8 mouse cellular contexts compared by ENCODE assay signal in the genomic region with DNA sequence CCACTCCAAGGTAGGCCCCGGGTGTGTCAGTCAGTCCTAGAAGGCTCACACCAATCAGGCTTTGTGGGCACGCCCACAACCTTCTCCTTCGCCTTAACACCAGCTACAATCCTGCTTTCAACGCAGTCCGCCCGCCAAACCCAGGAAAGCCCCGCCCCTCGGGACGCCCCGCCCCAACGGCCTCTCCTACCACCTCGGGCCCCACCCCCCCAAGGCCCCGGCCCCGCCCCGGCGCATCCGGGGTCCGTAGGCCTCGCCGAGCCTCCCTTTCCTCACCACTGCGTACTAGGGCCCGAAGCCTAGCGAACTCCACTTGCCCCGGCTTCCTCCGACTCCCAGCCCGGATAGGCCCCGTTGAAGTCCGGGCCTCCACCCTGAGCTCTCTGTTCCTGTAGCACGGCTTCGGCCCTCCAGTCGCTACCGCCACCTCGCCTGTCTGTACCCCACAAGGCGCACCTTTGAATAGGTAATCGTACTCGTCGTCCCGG. TPM values are rescaled to one million over a fixed set of nuclear protein-coding genes. Genes with fewer than 3 reads are reported as not detected.
DNase-seq lines count a peak whose midpoint lies in the region; ATAC-seq and TF ChIP-seq lines count a peak whose summit lies in the region.

No protein-coding gene starts in this region.

- H3K27ac ChIP-seq in heart, embryonic 11.5 days (ENCODE audit: low read depth, low read length), result peak overlapping the region; percentile 100
- peak overlapping the region; percentile 100 for H3K27ac ChIP-seq in kidney, embryonic 16.5 days (ENCODE audit: low read length)

- peak overlapping the region; percentile 85 for H3K4me2 ChIP-seq in heart, embryonic 11.5 days
- peak overlapping the region; percentile 90 for H3K4me2 ChIP-seq in kidney, embryonic 16.5 days (replicated peaks; ENCODE audit: low read depth, low read length)

- under 1% methylated on average over 35 of the region's 38 CpGs for WGBS in heart, embryonic 11.5 days (ENCODE audit: insufficient replicate concordance)
- WGBS in kidney, embryonic 16.5 days, result under 1% methylated on average over 24 of the region's 38 CpGs

- H3K27me3 ChIP-seq in C2C12 (ENCODE audit: control insufficient read depth, insufficient read depth, insufficient read length), result no peaks in the 10 kb centered on the region
- no peaks in the 10 kb centered on the region for H3K27me3 ChIP-seq in heart, embryonic 11.5 days (ENCODE audit: control insufficient read depth, insufficient read depth, low read length)
- H3K27me3 ChIP-seq in kidney, embryonic 16.5 days (ENCODE audit: insufficient read depth, low read length), result no peaks in the 10 kb centered on the region

- peak; percentile 88 for DNase-seq in brain, adult 2 months (ENCODE audit: low read depth, low spot score)
- peak; percentile 100 for DNase-seq in liver
- DNase-seq in monocyte, adult 2 months (ENCODE audit: low read depth in 1 of 2, low spot score in 2 of 2), result peak; percentile 81 to 85
- peak; percentile 96 to 98 for DNase-seq in spleen, postnatal 14 days (ENCODE audit: low spot score in 2 of 2)

- no peaks in the 10 kb centered on the region for H3K9me3 ChIP-seq in heart, embryonic 11.5 days (replicated peaks; ENCODE audit: control insufficient read depth, low read length)
- no peaks in the 10 kb centered on the region for H3K9me3 ChIP-seq in kidney, embryonic 16.5 days (ENCODE audit: low read length)

- ATAC-seq in erythroblast, adult 5-6 weeks (replicated peaks; ENCODE audit: low FRiP score, poor library complexity, severe bottlenecking), result peak; percentile 73
- ATAC-seq in heart, embryonic 11.5 days (replicated peaks; ENCODE audit: insufficient number of reproducible peaks, low FRiP score, low TSS enrichment), result peak; percentile 87
- peak; percentile 91 for ATAC-seq in kidney, embryonic 16.5 days (ENCODE audit: low FRiP score, low TSS enrichment)

- H3K79me3 ChIP-seq in C2C12 (ENCODE audit: low read depth), result peaks cover 42% of the 10 kb centered on the region

- peaks cover 49% of the 10 kb centered on the region for H3K79me2 ChIP-seq in C2C12 (ENCODE audit: control insufficient read depth, insufficient read depth)

- no peak for TF ChIP-seq CTCF in C2C12 (IDR thresholded peaks at IDR 0.05; ENCODE audit: control insufficient read depth, insufficient read depth, insufficient read length)

- peak overlapping the region; percentile 99 for H3K9ac ChIP-seq in heart, embryonic 11.5 days (ENCODE audit: low read depth, low read length)
- H3K9ac ChIP-seq in kidney, embryonic 16.5 days (replicated peaks; ENCODE audit: low read length), result peak overlapping the region; percentile 98

- peaks cover 5% of the 10 kb centered on the region for H3K36me3 ChIP-seq in C2C12 (ENCODE audit: control insufficient read depth, insufficient read depth)
- no peaks in the 10 kb centered on the region for H3K36me3 ChIP-seq in heart, embryonic 11.5 days (ENCODE audit: control insufficient read depth, insufficient read depth, low read length)
- peaks cover 3% of the 10 kb centered on the region; the same call in 1 of the 2 replicates for H3K36me3 ChIP-seq in kidney, embryonic 16.5 days (ENCODE audit: insufficient read depth, low read length)

- peak overlapping the region; percentile 78 for H3ac ChIP-seq in C2C12 (ENCODE audit: control insufficient read depth, insufficient read length, low read depth)

- H3K4me1 ChIP-seq in heart, embryonic 11.5 days (ENCODE audit: control insufficient read depth, insufficient read depth, low read length), result peaks cover 30% of the 10 kb centered on the region
- peaks cover 42% of the 10 kb centered on the region for H3K4me1 ChIP-seq in kidney, embryonic 16.5 days (ENCODE audit: insufficient read depth, low read length)

- H3K4me3 ChIP-seq in C2C12 (ENCODE audit: insufficient read depth, poor library complexity, severe bottlenecking), result peak overlapping the region; percentile 91
- peak overlapping the region; percentile 89 for H3K4me3 ChIP-seq in heart, embryonic 11.5 days (ENCODE audit: low read depth, low read length)
- peak overlapping the region; percentile 74 for H3K4me3 ChIP-seq in kidney, embryonic 16.5 days (ENCODE audit: low read length)

TF ChIP-seq in C2C12, 6 proteins besides CTCF, POLR2A, EP300 and RAD21:
- TF ChIP-seq MYOG (IDR thresholded peaks at IDR 0.05; ENCODE audit: control insufficient read depth, extremely low read depth, insufficient read length) (no peak), FOSL1 (IDR thresholded peaks at IDR 0.05; ENCODE audit: insufficient read depth, low read length, poor library complexity, severe bottlenecking) (no peak), CEBPB (IDR thresholded peaks at IDR 0.05; ENCODE audit: low read depth) (no peak), MYOD1 (IDR thresholded peaks at IDR 0.05; ENCODE audit: control insufficient read depth, insufficient read length, low read depth) (no peak), USF1 (IDR thresholded peaks at IDR 0.05; ENCODE audit: low read depth) (no peak), MAX (IDR thresholded peaks at IDR 0.05) (no peak)
TF ChIP-seq in C2C12: peak in this region for 0.

RNA-seq across cellular contexts. Expression of a gene that starts 0.5 kb away (rescaled TPM):
- 97.3 TPM for polyA plus RNA-seq in C2C12 (2012; fragmentation: generic; extraction: Trizol)
- 43.9 and 50.9 TPM in 2 replicates for total RNA-seq in erythroblast, adult 5-6 weeks (2015; ENCODE audit: low replicate concordance)
- 28.1 and 36.7 TPM in 2 replicates for total RNA-seq in erythroblast, adult 5-6 weeks (2017; ENCODE audit: low replicate concordance)
- 254 and 285 TPM in 2 replicates for polyA plus RNA-seq in heart, embryonic 11.5 days (2014; fragmentation: Nextera tagmentation; extraction: Ambion mirVana)
- 245 and 303 TPM in 2 replicates for polyA plus RNA-seq in kidney, embryonic 16.5 days (2015; fragmentation: Nextera tagmentation; extraction: Ambion mirVana)

RNA-seq across cellular contexts. Expression of a gene that starts 21.8 kb away (rescaled TPM):
- polyA plus RNA-seq in C2C12 (2012; fragmentation: generic; extraction: Trizol), result 212 TPM
- 0.96 and 1.5 TPM in 2 replicates for total RNA-seq in erythroblast, adult 5-6 weeks (2015; ENCODE audit: low replicate concordance)
- 1.1 and 4.3 TPM in 2 replicates for total RNA-seq in erythroblast, adult 5-6 weeks (2017; ENCODE audit: low replicate concordance)
- 7.6 and 10.5 TPM in 2 replicates for polyA plus RNA-seq in heart, embryonic 11.5 days (2014; fragmentation: Nextera tagmentation; extraction: Ambion mirVana)
- polyA plus RNA-seq in kidney, embryonic 16.5 days (2015; fragmentation: Nextera tagmentation; extraction: Ambion mirVana), result 28.4 and 29.5 TPM in 2 replicates

RNA-seq across cellular contexts. Expression of a gene that starts 41.3 kb away (rescaled TPM):
- polyA plus RNA-seq in C2C12 (2012; fragmentation: generic; extraction: Trizol), result 30.9 TPM
- 910 and 992 TPM in 2 replicates for total RNA-seq in erythroblast, adult 5-6 weeks (2015; ENCODE audit: low replicate concordance)
- total RNA-seq in erythroblast, adult 5-6 weeks (2017; ENCODE audit: low replicate concordance), result 1,070 and 1,140 TPM in 2 replicates
- 73.6 and 83.2 TPM in 2 replicates for polyA plus RNA-seq in heart, embryonic 11.5 days (2014; fragmentation: Nextera tagmentation; extraction: Ambion mirVana)
- polyA plus RNA-seq in kidney, embryonic 16.5 days (2015; fragmentation: Nextera tagmentation; extraction: Ambion mirVana), result 58.4 and 61.9 TPM in 2 replicates

RNA-seq across cellular contexts. Expression of a gene that starts 50.5 kb away (rescaled TPM):
- 5.0 TPM for polyA plus RNA-seq in C2C12 (2012; fragmentation: generic; extraction: Trizol)
- total RNA-seq in erythroblast, adult 5-6 weeks (2015; ENCODE audit: low replicate concordance), result not detected in 2 replicates
- 0.42 and 1.3 TPM in 2 replicates for total RNA-seq in erythroblast, adult 5-6 weeks (2017; ENCODE audit: low replicate concordance)
- 30.1 and 43.2 TPM in 2 replicates for polyA plus RNA-seq in heart, embryonic 11.5 days (2014; fragmentation: Nextera tagmentation; extraction: Ambion mirVana)
- polyA plus RNA-seq in kidney, embryonic 16.5 days (2015; fragmentation: Nextera tagmentation; extraction: Ambion mirVana), result 65.0 and 73.5 TPM in 2 replicates

Comparison
In these comparisons a context has a peak if more than half of its experiments do, and no peak if none do; other contexts are left out.
1. Peak in every context shown above with its lines: DNase-seq, ATAC-seq, H3K4me3 ChIP-seq and H3K27ac ChIP-seq.